Comparison of ENCODE assay signal across 31 mouse cellular contexts in genomic region chr2:158554366-158554765, GRCm38 (mm10). TPM values are rescaled to one million over a fixed set of nuclear protein-coding genes. Genes with fewer than 3 reads are reported as not detected.
A peak's percentile ranks its signal among the peaks of the same experiment; 100 is the strongest.
DNase-seq lines count a peak whose midpoint lies in the region.
"Had no signal": no experiment of that assay in that cellular context is flagged by ENCODE, and none has a peak within 500 bp of the region (broad histone marks: within the 10 kb centered on the region; RNA-seq: fewer than 3 reads in every experiment).

No protein-coding gene starts in this region.

- H3K4me3 ChIP-seq in heart, embryonic 10.5 days: no peak overlapping the region
- H3K4me3 ChIP-seq: embryonic facial prominence, embryonic 12.5 days; embryonic facial prominence, embryonic 15.5 days; heart, adult 2 months; hindbrain, embryonic 12.5 days; hindbrain, embryonic 15.5 days had no signal

- peak; percentile 28 for DNase-seq in adrenal gland, postnatal 10 days
- no peak for DNase-seq in adrenal gland, postnatal 4 days (ENCODE audit: low spot score in 2 of 2)
- DNase-seq in heart, adult 18-20 months: peak; percentile 9 to 20
- no peak for DNase-seq in heart, embryonic 10.5 days (ENCODE audit: low spot score)
- peak; percentile 14 for DNase-seq in adrenal gland, postnatal 25 days
- DNase-seq in right cerebral cortex, postnatal 10 days (ENCODE audit: low spot score in 2 of 2): no peak
- DNase-seq: cerebellum, adult 11 months; cerebellum, adult 2 months; cerebellum, adult 9-11 months; cerebellum, postnatal 25 days; gastrocnemius, postnatal 25 days; heart, adult 2 months; kidney, adult 2 months had no signal

- no peaks in the 10 kb centered on the region for H3K9me3 ChIP-seq in heart, embryonic 10.5 days
- H3K9me3 ChIP-seq: embryonic facial prominence, embryonic 15.5 days; hindbrain, embryonic 12.5 days; hindbrain, embryonic 15.5 days had no signal

- H3K36me3 ChIP-seq in heart, embryonic 10.5 days: no peaks in the 10 kb centered on the region
- H3K36me3 ChIP-seq: embryonic facial prominence, embryonic 12.5 days; embryonic facial prominence, embryonic 15.5 days; hindbrain, embryonic 12.5 days; hindbrain, embryonic 15.5 days had no signal

- WGBS in heart, embryonic 10.5 days: 20% methylated on average over 10 of the region's 10 CpGs

- peaks cover 14% of the 10 kb centered on the region for H3K4me1 ChIP-seq in heart, embryonic 10.5 days

- H3K27me3 ChIP-seq in heart, embryonic 10.5 days (ENCODE audit: insufficient read depth, poor library complexity, severe bottlenecking): peaks cover 72% of the 10 kb centered on the region

- H3K27ac ChIP-seq in heart, embryonic 10.5 days: no peak overlapping the region
- H3K27ac ChIP-seq: embryonic facial prominence, embryonic 12.5 days; embryonic facial prominence, embryonic 15.5 days; heart, adult 2 months; hindbrain, embryonic 15.5 days had no signal

RNA-seq across cellular contexts. Expression of gene Arhgap40, which starts 41.8 kb away (rescaled TPM):
- not detected for total RNA-seq in adrenal gland, postnatal 10 days (2021)
- total RNA-seq in adrenal gland, postnatal 4 days (2021): not detected
- total RNA-seq in heart, adult 18-20 months (2021): not detected
- polyA plus RNA-seq in heart, embryonic 10.5 days (2016; fragmentation: Nextera tagmentation; extraction: Ambion mirVana): not detected in 2 replicates
- not detected in 2 replicates for total RNA-seq in adrenal gland, postnatal 25 days (2021)
- total RNA-seq: common myeloid progenitor, adult 5-6 weeks; gastrocnemius, adult 8-10 months; gastrocnemius, postnatal 25 days; heart, adult 2 months; heart, postnatal 25 days; hematopoietic stem cell, adult 5-6 weeks; MEL had no signal
- polyA plus RNA-seq: C2C12; CD4-positive, CD25-positive, alpha-beta regulatory T cell, adult 4 months; heart, embryonic 11.5 days; heart, postnatal 0 days; intestine, postnatal 0 days had no signal

RNA-seq across cellular contexts. Expression of gene Adig, which starts 52.0 kb away (rescaled TPM):
- total RNA-seq in adrenal gland, postnatal 10 days (2021): 100 to 1,000 TPM; 157 to 196 TPM
- 10 to 100 TPM; 15.3 to 22.8 TPM for total RNA-seq in adrenal gland, postnatal 4 days (2021)
- 10 to 100 TPM in 1 of 2 experiments, 1 to 10 TPM in 1; 3.1 to 18.9 TPM for total RNA-seq in heart, adult 18-20 months (2021)
- not detected in 2 replicates for polyA plus RNA-seq in heart, embryonic 10.5 days (2016; fragmentation: Nextera tagmentation; extraction: Ambion mirVana)
- total RNA-seq in adrenal gland, postnatal 25 days (2021): 43.7 and 44.2 TPM in 2 replicates
- total RNA-seq: common myeloid progenitor, adult 5-6 weeks; hematopoietic stem cell, adult 5-6 weeks; MEL had no signal
- polyA plus RNA-seq: CD4-positive, CD25-positive, alpha-beta regulatory T cell, adult 4 months; embryonic facial prominence, embryonic 12.5 days; forebrain, embryonic 11.5 days; heart, embryonic 11.5 days; heart, embryonic 14.5 days; heart, postnatal 0 days; hindbrain, embryonic 12.5 days; hindbrain, embryonic 15.5 days; intestine, embryonic 14.5 days; intestine, postnatal 0 days had no signal

RNA-seq across cellular contexts. Expression of gene Slc32a1, which starts 56.2 kb away (rescaled TPM):
- total RNA-seq in adrenal gland, postnatal 10 days (2021): not detected
- under 1 TPM in 1 of 2 experiments, not detected in 1; 0.54 TPM for total RNA-seq in adrenal gland, postnatal 4 days (2021)
- total RNA-seq in heart, adult 18-20 months (2021): not detected
- not detected in 2 replicates for polyA plus RNA-seq in heart, embryonic 10.5 days (2016; fragmentation: Nextera tagmentation; extraction: Ambion mirVana)
- total RNA-seq in adrenal gland, postnatal 25 days (2021): not detected in 2 replicates
- total RNA-seq: common myeloid progenitor, adult 5-6 weeks; gastrocnemius, adult 8-10 months; gastrocnemius, postnatal 25 days; heart, adult 2 months; heart, postnatal 25 days; hematopoietic stem cell, adult 5-6 weeks; MEL had no signal
- polyA plus RNA-seq: CD4-positive, CD25-positive, alpha-beta regulatory T cell, adult 4 months; embryonic facial prominence, embryonic 12.5 days; gonadal fat pad, adult 2 months; heart, adult 2 months; heart, embryonic 14.5 days; heart, postnatal 0 days; intestine, embryonic 14.5 days; intestine, postnatal 0 days; kidney, adult 2 months had no signal

Comparison
In these comparisons a context has a peak if more than half of its experiments do, and no peak if none do; other contexts are left out.
1. DNase-seq: peak in adrenal gland, postnatal 10 days (single experiment), heart, adult 18-20 months (2 of 2) and adrenal gland, postnatal 25 days (single experiment); none in adrenal gland, postnatal 4 days (0 of 2), heart, embryonic 10.5 days (single experiment) and right cerebral cortex, postnatal 10 days (0 of 2).